Mouse (Mus musculus): Measurements from ENCODE around the gene Zscan26.

Zscan26 gene

GRCm38 (mm10) chr13:21423301-21423700 lies 30.2 kb downstream of the Zscan26 start:
- DNase-seq, result no peak

- DNase-seq, result no peak
These were observed 34.7 kb downstream of the Zscan26 start for GRCm38 (mm10) chr13:21418865-21419264.

- DNase-seq, result no peak
These were observed 36.1 kb downstream of the Zscan26 start for GRCm38 (mm10) chr13:21417298-21418010.

GRCm38 (mm10) chr13:21415750-21416149 lies 37.8 kb downstream of the Zscan26 start:
- no peak for DNase-seq

- no peak for DNase-seq
These were observed 38.3 kb downstream of the Zscan26 start for GRCm38 (mm10) chr13:21415266-21415665.

GRCm38 (mm10) chr13:21414231-21415212 lies 39.0 kb downstream of the Zscan26 start:
- DNase-seq, result no peak

GRCm38 (mm10) chr13:21408805-21409459 lies 44.6 kb downstream of the Zscan26 start:
- no peak for DNase-seq

GRCm38 (mm10) chr13:21407969-21408804 lies 45.3 kb downstream of the Zscan26 start:
- peak; percentile 85 for DNase-seq

- DNase-seq, result no peak
These were observed 46.2 kb downstream of the Zscan26 start for GRCm38 (mm10) chr13:21407341-21407740.

GRCm38 (mm10) chr13:21402848-21403247 lies 50.7 kb downstream of the Zscan26 start:
- no peak for DNase-seq

- peak; percentile 72 for DNase-seq
These were observed 51.2 kb downstream of the Zscan26 start, which contains the start of gene Zkscan3 for GRCm38 (mm10) chr13:21402287-21402846. Gene Zkscan3 (minus strand): TSS chr13:21402755.

GRCm38 (mm10) chr13:21401636-21402286 lies 51.8 kb downstream of the Zscan26 start:
- DNase-seq, result no peak

- DNase-seq, result no peak
These were observed 52.4 kb downstream of the Zscan26 start for GRCm38 (mm10) chr13:21401166-21401565.

GRCm38 (mm10) chr13:21397486-21397885 lies 56.0 kb downstream of the Zscan26 start:
- no peak for DNase-seq

- DNase-seq, result peak; percentile 14
These were observed 57.5 kb downstream of the Zscan26 start for GRCm38 (mm10) chr13:21396048-21396447.

GRCm38 (mm10) chr13:21395623-21396022 lies 57.9 kb downstream of the Zscan26 start:
- DNase-seq, result no peak

GRCm38 (mm10) chr13:21395211-21395610 lies 58.3 kb downstream of the Zscan26 start:
- DNase-seq, result no peak
